Mouse (Mus musculus) midbrain, postnatal 0 days (tissue): ENCODE data around the gene Foxn3. TPM values are rescaled to one million over a fixed set of nuclear protein-coding genes. Genes with fewer than 3 reads are reported as not detected.

ENCODE experiments used
- ATAC-seq: fragments of 200-750 bp; cut with Nextera tagmentation; 2 replicates; pipeline ENCODE4 v1.8.0; 2017; ENCODE audit warnings: moderate number of reproducible peaks, mild to moderate bottlenecking, moderate TSS enrichment, moderate library complexity; ENCODE audit not compliant: low FRiP score
- DNase-seq: peaks from one replicate; pipeline ENCODE4 v3.0.0-alpha.2; 2015; ENCODE audit warnings: low spot score
- H3K27ac ChIP-seq: fragments of 300-500 bp; sonication (generic); 2 replicates; pipeline ENCODE4 v1.5.1; 2014; ENCODE audit warnings: low read depth, mild to moderate bottlenecking, low read length, mixed read lengths
- H3K27me3 ChIP-seq: fragments of 300-500 bp; sonication (generic); 2 replicates; pipeline ENCODE4 v1.6.1; 2014; ENCODE audit warnings: low read length, control low read depth, mixed read lengths; ENCODE audit not compliant: insufficient read depth
- H3K36me3 ChIP-seq: fragments of 300-500 bp; sonication (generic); 2 replicates; pipeline ENCODE4 v1.6.1; 2014; ENCODE audit warnings: low read length, control low read depth, mixed read lengths; ENCODE audit not compliant: insufficient read depth
- H3K4me1 ChIP-seq: fragments of 300-500 bp; sonication (generic); 2 replicates; pipeline ENCODE4 v1.6.1; 2014; ENCODE audit warnings: mild to moderate bottlenecking, control low read depth, antibody characterized with exemption, low read length, mixed read lengths; ENCODE audit not compliant: insufficient read depth
- H3K4me2 ChIP-seq: fragments of 300-500 bp; sonication (generic); 2 replicates; pipeline ENCODE4 v1.6.1; 2014; ENCODE audit warnings: low read depth, mild to moderate bottlenecking, low read length, mixed read lengths; ENCODE audit not compliant: poor library complexity, severe bottlenecking
- H3K4me3 ChIP-seq: fragments of 300-500 bp; sonication (generic); 2 replicates; pipeline ENCODE4 v1.5.1; 2014; ENCODE audit warnings: low read depth, mild to moderate bottlenecking, low read length, moderate library complexity
- H3K9ac ChIP-seq: fragments of 300-500 bp; sonication (generic); replicated peaks from 2 replicates; pipeline ENCODE4 v1.6.1; 2014; ENCODE audit warnings: mild to moderate bottlenecking, low read length, moderate library complexity, mixed read lengths; ENCODE audit not compliant: poor library complexity, severe bottlenecking
- H3K9me3 ChIP-seq: fragments of 300-500 bp; sonication (generic); 2 replicates; pipeline ENCODE4 v1.6.1; 2016; ENCODE audit warnings: low read length, control low read depth
- CTCF ChIP-seq: IDR thresholded peaks from 2 replicates; pipeline ENCODE4 v1.5.1; 2016; ENCODE audit warnings: antibody characterized with exemption, mild to moderate bottlenecking
- WGBS: fragments of 180-500 bp; shearing (Covaris S2); extraction: QIAGEN DNeasy Blood & Tissue Kit; methylation state at CpG from one replicate; pipeline ENCODE4 v1.1.7; 2014; 5-methylcytosine and 5-hydroxymethylcytosine counted together
- polyA plus RNA-seq: library from polyadenylated mRNA; unstranded; fragments of >200 nt; fragmentation: Nextera tagmentation; extraction: Ambion mirVana; gene quantifications from 2 replicates; pipeline ENCODE4 v1.2.1, GENCODE M21; 2015
- total RNA-seq: library from RNA; depleted of rRNA; stranded (reverse); fragments of >200 nt; gene quantifications from 2 replicates; pipeline ENCODE4 v1.2.3, GENCODE M21; 2014

Gene Foxn3
- total and polyA plus RNA-seq, 2 experiments from 2014 or later, result 38.9 to 72.7 TPM

DNA sequence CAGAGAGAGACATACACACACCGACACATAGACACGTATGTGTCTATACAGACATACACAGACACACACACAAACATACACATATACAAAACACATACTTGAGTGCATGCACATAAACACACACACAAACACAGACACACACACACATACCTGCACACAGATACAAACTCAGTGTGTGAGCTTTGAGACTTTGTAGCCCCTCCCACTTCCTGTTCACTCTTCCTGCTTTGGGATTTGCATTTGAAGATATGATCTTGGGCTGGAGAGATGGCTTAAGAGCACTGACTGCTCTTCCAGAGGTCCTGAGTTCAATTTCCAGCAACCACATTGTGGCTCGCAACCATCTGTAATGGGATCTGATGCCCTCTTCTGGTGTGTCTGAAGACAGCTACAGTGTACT is 132.4 kb downstream of the Foxn3 start:
- 94% methylated on average over 3 of the region's 3 CpGs for WGBS
- H3K27me3 ChIP-seq, result no peaks in the 10 kb centered on the region
- no peaks in the 10 kb centered on the region for H3K9me3 ChIP-seq
- no peak overlapping the region for H3K9ac ChIP-seq
- no peak overlapping the region for H3K4me3 ChIP-seq
- no peaks in the 10 kb centered on the region for H3K36me3 ChIP-seq
- H3K4me2 ChIP-seq, result no peak overlapping the region
- no peak for ATAC-seq
- no peak overlapping the region for H3K27ac ChIP-seq
- TF ChIP-seq CTCF, result no peak
- DNase-seq, result no peak
- no peaks in the 10 kb centered on the region for H3K4me1 ChIP-seq

DNA sequence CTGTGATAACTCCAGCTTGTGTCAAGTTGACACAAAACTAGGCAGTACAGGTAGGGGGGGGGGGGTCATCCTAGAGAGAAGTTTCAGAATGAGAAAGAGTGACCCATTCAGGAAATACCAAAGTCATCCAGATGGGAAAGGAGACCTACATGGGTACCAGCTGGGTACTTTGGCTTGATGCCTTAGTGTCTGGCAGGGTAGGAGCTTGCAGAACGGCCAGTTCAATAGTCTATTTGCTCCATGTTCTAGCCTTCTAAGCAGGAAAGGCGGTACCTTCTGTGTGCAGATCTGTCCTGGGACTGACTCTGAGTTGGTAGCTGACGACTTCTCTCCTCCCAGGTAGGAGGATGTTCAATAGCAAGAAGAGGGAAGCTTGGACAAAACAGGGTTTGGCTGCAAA is 134.3 kb downstream of the Foxn3 start:
- H3K27me3 ChIP-seq, result no peaks in the 10 kb centered on the region
- H3K4me3 ChIP-seq, result no peak overlapping the region
- 84% methylated on average over 3 of the region's 3 CpGs for whole genome bisulfite sequencing
- DNase-seq (no peak), ATAC-seq (no peak)
- TF ChIP-seq CTCF, result no peak
- no peak overlapping the region for H3K9ac ChIP-seq
- no peaks in the 10 kb centered on the region for H3K4me1 ChIP-seq
- H3K36me3 ChIP-seq, result no peaks in the 10 kb centered on the region
- no peaks in the 10 kb centered on the region for H3K9me3 ChIP-seq
- H3K4me2 ChIP-seq, result no peak overlapping the region
- H3K27ac ChIP-seq, result no peak overlapping the region

DNA sequence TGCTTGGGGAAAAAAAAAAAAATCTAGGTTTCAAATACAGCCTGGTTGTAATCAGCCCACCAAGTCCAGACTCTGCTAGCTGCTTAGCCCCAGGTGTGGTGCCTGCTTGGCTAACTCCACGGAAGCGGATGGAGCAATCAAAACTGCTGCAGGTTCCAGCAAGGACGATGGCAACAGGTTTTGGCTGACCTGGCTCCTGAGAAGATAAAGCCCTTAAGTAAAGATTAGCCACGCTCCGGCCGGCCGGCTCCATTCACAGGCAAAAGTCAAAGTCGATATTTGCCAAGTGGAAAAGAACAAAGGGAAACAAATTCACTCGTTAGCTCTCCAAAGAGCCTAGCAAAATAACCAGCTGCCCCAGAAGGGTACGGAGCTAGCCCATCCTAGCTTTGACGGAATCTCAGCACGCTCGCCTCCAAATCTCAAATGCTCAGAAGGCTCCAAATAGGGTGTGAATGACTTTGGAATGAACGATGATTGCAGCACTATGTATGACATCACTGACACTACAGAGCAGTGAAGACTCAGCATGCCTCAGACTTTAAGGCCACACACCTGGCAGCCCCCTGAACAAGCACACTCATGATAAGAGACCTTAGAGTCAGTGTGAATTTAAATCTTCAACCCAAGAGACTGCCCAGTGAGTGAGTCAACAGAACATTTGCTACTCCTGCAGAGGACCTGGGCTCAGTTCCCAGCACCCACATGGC is 137.0 kb downstream of the Foxn3 start:
- Histone ChIP-seq H3K4me1 (no peaks in the 10 kb centered on the region), H3K27me3 (no peaks in the 10 kb centered on the region), H3K4me2 (no peak overlapping the region), H3K36me3 (no peaks in the 10 kb centered on the region), H3K4me3 (no peak overlapping the region), H3K9me3 (no peaks in the 10 kb centered on the region), H3K9ac (no peak overlapping the region), H3K27ac (no peak overlapping the region)
- WGBS, result 42% methylated on average over 14 of the region's 14 CpGs
- no peak for DNase-seq
- ATAC-seq, result no peak
- TF ChIP-seq CTCF, result no peak

DNA sequence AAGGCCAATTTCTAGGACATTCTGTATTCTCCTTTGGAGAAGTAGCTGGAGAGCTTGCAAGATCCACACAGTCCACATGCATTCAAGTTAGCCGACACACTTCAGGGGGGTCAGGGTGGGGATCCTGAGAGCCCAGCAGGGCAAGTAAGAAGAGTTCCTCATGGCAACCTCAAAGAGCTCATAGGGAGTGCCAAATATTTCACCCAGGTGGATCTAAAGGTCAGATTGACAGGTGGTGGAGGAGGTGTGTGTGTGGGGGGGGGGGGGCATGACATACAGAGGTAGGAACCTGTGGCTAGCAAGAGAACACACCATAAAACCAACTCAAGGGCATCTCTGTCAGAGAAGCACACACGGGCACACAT is 144.0 kb downstream of the Foxn3 start:
- Histone ChIP-seq H3K4me3 (no peak overlapping the region), H3K4me1 (no peaks in the 10 kb centered on the region), H3K27ac (no peak overlapping the region), H3K9me3 (no peaks in the 10 kb centered on the region), H3K4me2 (no peak overlapping the region), H3K9ac (no peak overlapping the region), H3K36me3 (no peaks in the 10 kb centered on the region), H3K27me3 (no peaks in the 10 kb centered on the region)
- ATAC-seq (no peak), DNase-seq (no peak)
- TF ChIP-seq CTCF, result no peak
- WGBS, result 97% methylated on average over 2 of the region's 2 CpGs

DNA sequence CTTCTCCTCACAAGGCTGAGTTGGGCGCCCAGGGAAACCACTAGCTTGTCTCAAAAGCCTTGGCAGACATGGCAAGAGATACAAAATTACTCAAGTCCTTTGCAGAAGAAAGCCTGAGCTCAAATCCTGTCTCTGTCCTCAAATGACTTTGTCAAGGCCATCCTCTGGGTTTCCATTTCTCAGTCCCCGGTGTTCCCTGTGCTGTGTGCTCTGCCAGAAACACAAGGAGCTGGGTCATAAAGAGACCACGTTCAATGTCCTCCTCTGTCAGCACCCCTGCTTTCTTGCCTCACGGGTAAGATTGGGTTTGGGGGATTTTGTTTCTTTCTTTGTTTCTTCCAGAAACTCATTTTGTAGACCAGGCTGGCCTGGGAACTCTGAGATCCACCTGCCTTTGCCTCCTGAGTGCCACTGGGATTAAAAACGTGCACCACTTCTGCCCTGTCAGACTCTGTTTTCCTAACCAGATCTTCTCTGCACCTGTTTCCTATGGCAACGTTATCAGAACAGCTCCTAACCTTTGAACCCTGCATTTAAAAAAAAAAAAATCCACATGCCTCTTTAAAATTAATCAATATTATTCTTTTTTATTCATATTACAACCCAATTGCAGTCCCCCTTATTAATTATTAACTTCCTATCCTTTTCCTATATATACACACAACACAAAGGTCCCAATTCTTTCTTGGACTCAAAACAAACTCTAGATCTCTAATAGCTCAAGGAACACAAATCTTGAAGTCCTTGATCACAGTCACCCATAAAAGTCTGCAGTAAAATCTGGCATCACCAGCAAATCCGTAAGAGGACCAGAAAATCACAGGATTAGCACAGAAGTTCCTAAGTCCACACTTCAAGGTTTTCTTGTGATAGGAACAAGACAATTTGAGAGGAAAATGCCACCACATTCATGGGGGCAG is 144.6 kb downstream of the Foxn3 start:
- H3K27ac ChIP-seq, result no peak overlapping the region
- TF ChIP-seq CTCF, result no peak
- H3K9me3 ChIP-seq, result no peaks in the 10 kb centered on the region
- no peaks in the 10 kb centered on the region for H3K4me1 ChIP-seq
- H3K27me3 ChIP-seq, result no peaks in the 10 kb centered on the region
- H3K9ac ChIP-seq, result no peak overlapping the region
- ATAC-seq (no peak), DNase-seq (no peak)
- H3K4me3 ChIP-seq, result no peak overlapping the region
- H3K4me2 ChIP-seq, result no peak overlapping the region
- WGBS, result 76% methylated on average over 7 of the region's 7 CpGs
- no peaks in the 10 kb centered on the region for H3K36me3 ChIP-seq

DNA sequence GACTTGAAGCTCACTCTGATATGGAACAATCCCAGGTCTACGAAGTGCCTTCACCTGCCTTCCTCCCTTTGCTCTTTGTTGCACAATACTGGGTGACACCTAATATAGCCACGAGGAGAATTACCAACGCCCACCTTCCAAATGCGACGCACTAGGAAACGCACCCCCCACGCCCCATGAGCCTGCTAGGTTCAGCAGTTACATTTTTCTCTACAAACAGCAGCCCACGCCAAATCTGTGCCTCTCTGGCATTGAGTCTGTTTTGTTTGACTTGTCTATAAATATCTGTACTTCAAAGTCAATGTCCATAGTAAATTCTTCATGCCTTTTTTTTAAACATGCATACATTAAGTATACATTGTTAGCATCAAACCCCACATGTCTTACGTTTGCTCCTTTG is 145.5 kb downstream of the Foxn3 start:
- H3K27ac ChIP-seq, result no peak overlapping the region
- H3K4me2 ChIP-seq, result no peak overlapping the region
- H3K36me3 ChIP-seq, result no peaks in the 10 kb centered on the region
- H3K9ac ChIP-seq, result no peak overlapping the region
- H3K27me3 ChIP-seq, result no peaks in the 10 kb centered on the region
- ATAC-seq, result no peak
- H3K4me1 ChIP-seq, result no peaks in the 10 kb centered on the region
- no peak for TF ChIP-seq CTCF
- no peak for DNase-seq
- WGBS, result 85% methylated on average over 9 of the region's 9 CpGs
- H3K4me3 ChIP-seq, result no peak overlapping the region
- no peaks in the 10 kb centered on the region for H3K9me3 ChIP-seq
